Mouse (Mus musculus): Measurements from ENCODE around the gene Smarca2.

DNA sequence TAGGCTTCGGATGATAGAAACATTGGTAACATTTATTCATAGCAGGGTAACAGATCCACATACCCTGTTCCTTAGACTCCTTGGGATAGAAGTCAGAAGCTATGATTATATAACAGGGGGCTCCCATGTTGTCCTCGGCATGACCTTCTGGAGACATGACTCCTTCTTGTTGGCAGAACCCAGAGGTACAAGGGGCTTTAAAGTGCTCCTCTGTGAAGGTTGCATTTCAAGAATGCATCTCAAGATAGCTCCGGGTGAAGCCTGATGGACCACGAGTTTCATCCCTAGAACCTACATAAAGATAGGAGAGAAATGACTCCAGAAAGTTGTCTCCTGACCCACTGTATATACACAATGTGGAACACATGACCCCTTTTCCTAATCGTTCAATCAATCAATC lies 27.4 kb downstream of the Smarca2 start:
- TF ChIP-seq POLR2A (IDR thresholded peaks at IDR 0.05; ENCODE audit: borderline replicate concordance, low read depth, low read length) (no peak), CTCF (IDR thresholded peaks at IDR 0.05; ENCODE audit: low read depth, low read length) (no peak)

All from bone marrow macrophage, adult 2 months (primary cell).